Mouse (Mus musculus) cerebellum, adult 8-10 months (tissue): Measurements from ENCODE around the gene Cers1.

Experiments used
- DNase-seq: peaks from one replicate; pipeline ENCODE4 v3.0.0; 2022

The Cers1 gene

DNA sequence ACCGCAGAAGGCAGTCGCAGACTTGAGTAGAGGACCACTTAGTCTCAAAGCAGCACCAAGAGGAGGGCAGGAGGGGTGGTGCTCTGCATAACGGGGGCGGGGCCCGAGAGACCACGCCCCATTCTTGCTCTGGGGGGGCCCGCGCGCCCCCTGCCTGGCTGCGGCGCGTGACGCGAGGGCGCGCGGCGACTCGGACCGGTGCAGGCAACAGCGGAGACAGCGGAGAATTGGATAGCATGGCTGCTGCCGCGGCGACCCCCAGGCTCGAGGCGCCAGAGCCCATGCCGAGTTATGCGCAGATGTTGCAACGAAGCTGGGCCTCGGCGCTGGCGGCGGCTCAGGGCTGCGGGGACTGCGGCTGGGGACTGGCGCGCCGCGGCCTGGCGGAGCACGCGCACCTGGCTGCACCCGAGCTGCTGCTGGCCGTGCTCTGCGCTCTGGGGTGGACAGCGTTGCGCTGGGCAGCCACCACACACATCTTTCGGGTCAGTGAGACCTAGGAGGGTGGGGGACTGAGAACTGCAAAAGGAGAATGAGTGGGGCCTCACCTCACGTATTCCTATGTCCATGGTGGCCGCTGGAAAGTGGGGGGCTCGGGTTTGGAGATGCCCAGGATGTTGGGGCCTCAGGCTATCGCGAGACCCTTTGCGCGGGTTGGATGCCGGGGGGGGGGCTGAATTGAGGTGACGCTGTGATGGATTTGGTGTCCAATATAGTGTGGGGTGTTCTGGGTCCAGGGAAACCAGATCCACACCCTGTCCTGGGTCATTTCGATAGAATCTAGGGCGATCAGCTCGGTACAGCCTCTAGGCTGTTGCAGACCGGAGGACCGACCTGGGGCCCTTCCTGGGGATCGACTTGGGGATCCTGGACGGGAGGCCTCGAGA lies at the start of gene Cers1:
TSS of gene Cers1 (plus strand) at position 152 of the 887 bp plus-strand sequence.
- peak; percentile 78 for DNase-seq

DNA sequence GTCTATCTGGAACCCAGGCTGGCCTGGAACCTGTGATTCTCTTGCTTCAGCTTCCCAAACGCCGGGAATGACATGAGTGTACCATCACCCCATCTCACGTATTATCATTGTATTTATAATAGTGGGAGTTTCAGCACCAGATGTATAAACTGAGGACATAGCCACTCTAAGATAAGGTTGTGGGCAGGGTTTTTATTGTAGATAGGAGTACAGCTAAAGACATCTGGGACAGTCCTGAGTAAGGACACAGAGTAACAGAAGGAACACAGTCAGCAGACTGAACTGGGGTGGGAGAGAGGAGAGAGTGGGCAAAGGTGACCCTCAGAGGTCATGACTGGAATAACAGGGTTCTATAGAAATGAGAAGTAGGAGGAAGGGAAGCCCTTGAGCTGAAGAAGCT lies 47.9 kb upstream of the Cers1 start:
- DNase-seq, result no peak

DNA sequence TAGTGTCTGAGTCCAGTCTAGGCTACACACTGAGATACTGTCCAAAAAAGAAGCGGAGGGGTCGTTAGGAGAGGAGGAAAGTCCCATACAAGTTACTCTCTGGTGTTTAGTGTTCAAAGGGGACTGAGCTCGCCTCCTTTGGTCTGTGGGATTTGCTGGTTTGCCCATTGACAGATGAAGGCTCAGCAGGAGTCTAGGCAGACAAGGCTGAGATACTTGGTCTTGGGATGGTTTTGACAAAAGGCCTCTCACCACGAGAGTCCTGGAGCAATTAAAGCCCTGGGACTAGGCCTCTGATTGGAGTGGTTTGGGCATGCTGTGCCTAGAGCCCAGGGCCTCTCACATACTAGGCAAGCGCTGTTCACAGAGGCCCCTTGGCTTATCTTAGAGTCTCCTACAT lies 47.3 kb upstream of the Cers1 start:
- DNase-seq, result peak; percentile 16

DNA sequence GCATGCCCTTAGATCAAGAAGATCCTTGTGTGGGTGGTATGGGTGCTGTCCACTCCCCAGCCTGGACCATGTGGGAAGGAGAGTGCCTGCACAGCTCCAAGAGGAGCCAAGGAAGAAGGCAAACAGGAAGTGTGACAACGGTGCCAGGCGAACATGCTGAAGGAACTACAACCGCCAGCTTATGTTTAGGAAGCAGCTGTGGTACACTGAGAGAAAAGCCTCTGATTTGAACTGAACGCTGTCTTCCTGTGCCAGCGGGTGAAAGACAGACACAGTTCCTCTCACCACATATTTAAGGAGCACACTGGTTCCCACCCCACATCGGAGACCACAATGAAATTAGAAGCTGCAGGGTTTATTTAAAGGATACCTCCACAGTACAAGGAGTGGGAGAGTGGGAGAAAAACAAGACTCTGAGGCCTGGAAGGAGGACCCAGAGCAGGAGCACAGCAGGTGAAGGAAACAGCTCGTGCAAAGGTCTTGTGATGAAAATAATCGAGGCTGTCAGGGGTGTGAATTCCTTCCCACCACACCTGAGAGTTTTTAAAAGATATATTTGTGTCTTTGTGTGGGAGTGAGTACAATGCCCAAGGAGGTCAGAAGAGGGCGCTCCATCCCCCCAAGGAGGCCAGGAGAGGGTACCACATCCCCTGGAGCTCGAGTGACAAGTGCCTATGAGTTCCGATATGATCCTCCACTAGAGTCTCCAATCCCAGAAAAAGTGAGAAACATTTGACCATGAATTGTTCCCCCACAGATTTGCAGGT lies 46.6 kb upstream of the Cers1 start:
- peak; percentile 24 for DNase-seq

DNA sequence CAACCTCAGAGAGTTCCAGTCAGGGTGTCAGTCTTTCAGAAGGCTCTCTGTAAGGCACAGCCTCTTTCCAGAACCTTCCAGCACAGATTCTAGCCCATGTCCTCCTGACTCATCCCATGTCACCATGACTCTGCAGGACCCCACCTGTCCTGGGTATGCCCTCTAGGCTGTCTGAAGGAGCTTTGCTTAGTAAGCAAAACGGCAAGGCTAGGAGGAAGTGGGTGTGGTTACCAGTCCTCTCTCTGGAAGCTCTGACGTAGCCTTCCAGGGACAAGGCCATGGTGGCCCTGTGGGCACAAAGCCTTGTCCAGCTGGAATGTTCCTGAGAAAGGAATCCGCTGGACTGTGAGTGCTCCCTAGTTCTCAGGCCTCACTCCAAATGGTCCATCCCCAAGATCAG lies 42.6 kb upstream of the Cers1 start:
- DNase-seq, result no peak

DNA sequence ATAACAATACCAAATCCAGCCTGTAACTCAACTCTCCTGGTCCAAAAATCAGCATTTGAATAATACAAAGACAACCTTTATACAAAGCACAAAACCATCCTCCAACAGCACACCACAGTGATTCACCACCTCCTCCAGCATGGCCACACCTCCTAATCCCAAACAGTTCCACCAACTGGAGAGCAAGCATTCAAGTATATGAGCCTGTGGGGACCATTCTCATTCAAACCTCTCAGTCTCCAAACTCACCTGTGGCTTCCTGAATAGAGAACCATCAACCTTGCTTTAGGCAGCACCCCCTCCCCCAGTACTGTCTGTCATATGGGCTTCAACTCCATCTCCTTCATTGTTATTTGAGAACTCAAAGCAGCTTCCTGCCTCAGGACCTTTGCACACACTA lies 41.2 kb upstream of the Cers1 start:
- no peak for DNase-seq

DNA sequence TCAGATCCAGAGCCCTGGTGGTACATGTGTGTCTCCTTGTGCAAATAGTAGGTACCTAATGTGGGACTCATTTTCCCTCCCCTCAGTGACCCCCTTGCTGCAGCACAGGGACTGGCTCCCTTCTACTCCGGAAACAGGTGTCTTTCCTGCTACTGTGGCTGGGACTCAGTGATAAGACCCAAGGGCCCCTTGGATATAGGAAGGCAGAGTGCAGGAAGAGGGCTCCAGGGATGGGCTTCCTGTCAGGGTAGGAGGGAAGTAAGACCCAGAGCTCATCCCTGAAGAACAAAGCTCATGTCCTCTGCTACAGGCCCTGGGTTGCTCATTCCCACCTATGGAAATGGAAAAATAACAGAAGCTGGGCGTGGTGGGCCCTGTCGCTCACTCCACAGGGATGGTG lies 39.1 kb upstream of the Cers1 start:
- no peak for DNase-seq

DNA sequence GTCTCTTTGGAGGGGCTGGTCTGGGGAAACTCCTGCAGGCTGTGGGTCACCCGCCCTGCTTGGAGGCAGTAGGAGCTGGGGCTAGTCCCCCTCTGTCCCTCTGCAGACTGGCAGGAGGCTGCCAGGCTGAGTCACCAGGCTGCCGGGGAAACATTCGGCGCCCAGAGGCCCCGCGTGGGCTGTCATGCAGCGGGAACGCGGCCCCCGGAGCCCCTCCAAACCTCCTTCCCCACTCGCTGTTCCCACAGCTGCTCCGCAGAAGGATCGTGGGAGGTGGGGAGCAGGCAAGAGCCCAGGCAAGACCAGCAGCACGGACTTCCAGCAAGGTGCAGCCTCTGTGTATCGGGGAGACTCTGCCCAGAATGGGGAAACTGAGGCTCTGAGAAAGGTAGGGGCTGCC lies 37.4 kb upstream of the Cers1 start:
- DNase-seq, result no peak

DNA sequence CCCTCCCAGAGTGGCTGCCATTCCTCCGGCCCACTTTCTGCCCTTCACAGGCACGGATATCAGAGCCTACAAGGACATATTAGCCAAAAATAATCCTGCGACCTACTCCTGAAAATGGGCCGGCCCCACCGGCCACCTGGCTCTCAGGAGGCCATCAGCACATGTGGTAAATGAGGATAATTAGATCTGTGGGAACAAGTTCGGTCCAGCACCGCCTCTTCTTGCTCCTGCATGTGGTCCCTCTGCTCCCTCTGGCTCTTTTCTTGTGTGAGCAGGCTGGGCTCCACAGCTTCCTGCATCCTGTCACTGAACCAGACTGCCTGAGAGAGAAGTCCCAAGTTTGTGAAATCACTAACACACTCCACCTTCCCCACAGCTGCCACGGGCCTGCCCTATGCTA lies 36.3 kb upstream of the Cers1 start:
- no peak for DNase-seq

DNA sequence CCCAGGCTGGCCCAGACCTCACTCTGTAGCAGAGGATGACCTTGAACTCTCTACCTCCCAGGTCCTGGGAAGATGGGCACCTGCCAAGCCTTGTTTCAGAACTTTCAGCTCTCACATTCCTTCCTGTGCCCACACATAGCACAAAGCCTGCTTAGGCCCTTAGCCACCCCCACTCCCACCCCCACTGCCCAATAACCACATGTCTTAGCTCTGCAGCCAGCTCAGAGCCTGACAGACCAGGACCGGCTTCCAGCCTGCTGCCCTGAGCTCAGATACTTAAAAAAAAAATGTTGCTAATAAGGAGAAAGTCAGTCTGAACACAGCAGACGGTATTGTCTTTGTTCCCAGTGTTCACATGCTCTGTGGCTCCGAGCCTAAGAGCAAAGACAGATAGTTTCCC lies 34.6 kb upstream of the Cers1 start:
- no peak for DNase-seq

DNA sequence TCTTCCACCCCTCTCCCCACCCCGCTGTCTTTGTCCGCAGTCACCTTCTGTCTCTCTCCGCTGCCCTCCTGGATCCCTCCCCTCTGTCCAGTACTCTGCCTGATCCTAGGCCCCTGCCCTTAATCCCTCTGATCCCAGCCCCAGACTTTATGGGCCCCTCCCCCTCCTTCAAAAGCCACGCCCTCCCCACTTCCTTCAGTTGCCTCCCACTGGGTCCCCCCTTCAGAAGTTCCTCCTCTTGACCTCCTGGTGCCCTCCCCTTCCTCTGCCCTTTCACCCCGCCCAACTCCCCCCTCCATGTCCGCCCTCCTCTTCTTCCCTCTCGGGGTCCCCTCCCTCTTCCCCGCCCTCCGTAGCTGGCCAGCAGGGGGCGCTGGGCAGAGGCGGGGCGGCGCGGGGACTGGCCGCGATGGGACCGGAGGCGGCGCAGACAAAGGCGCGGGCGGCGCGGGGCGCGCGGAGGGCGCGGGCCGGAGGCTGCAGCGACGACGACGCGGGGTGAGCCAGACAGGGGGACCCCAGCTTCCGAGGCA lies 32.9 kb upstream of the Cers1 start, which contains the start of gene Homer3:
TSS of gene Homer3 (plus strand) at position 225 of the 533 bp plus-strand sequence.
- DNase-seq, result peak; percentile 46

DNA sequence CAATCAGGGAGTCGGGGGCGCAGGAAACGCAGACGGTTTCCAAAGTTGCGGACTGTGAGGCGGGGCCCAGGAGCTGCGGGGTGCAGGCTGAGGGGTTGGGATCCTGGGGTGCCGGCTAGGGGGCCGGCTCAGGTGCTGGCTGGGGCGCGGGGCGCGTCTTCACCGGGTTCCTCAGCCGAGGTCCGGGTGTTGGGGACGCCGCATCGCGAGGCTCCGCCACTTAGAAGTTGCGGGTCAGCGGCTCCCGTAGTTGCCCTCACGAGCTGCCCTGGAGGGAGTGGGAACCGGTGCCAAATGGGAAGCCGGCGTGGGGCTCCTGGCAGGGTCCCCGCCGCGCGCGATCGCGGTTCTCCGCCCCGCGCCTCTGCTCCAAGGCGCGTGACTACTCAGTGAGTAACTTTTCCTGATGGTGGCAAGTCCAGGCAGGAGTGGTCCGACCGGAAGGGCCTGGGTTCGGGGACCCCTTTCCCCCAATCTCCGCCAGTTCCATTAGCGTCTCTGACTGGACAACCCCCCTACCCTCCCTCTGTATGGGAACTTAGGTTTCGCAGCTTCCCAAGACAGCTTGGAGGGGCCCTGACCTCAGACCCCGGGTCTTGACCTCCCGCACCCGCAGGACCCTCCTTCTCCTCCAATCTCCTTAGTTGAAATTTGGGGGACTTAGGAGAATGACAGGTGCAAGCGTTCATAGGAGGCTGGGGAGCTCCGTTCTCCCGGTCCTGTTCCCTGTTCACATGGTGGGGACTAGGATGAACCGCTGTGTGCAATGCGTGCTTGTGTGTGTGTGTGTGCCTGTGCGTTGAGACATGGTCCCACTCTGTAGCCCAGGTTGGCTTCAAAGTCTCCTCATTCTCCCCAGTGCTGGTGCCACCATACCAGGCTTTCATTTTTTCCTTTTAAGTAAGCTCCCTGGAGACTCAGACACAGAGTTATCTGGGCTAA lies 32.2 kb upstream of the Cers1 start:
- no peak for DNase-seq

DNA sequence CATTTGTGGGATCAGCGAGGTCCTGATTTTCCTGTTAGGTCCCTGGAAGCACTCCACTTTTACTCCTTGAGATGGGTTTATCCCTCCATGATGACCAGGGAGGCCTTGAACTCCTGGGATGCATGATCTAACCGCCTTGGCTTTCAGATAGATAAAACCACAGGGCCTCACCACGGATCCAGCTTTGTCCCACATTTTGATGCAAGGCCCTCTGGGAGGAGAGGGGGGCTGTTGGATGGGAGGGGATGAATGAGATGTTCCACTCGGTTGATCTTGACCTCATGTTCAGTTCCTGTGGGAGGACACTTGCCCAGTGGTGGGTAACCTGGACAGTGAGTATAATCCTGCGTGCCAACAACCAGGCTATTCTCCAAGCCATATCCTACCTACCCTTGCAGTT lies 31.2 kb upstream of the Cers1 start:
- DNase-seq, result no peak

DNA sequence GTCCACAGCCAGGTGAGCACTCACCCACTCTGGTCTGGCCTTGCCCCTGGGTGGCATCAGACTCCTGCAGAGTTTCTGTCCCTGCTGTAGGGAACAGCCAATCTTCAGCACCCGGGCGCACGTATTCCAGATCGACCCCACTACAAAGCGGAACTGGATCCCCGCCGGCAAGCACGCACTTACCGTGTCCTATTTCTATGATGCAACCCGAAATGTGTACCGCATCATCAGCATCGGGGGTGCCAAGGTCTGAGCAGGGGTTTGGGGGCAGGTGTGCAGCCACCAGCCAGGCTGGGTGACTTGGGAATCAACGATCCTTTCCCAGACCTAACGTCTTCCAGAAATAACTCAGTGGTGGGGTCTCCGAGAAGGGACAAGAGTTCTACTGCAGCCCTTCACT lies 30.3 kb upstream of the Cers1 start:
- DNase-seq, result no peak

DNA sequence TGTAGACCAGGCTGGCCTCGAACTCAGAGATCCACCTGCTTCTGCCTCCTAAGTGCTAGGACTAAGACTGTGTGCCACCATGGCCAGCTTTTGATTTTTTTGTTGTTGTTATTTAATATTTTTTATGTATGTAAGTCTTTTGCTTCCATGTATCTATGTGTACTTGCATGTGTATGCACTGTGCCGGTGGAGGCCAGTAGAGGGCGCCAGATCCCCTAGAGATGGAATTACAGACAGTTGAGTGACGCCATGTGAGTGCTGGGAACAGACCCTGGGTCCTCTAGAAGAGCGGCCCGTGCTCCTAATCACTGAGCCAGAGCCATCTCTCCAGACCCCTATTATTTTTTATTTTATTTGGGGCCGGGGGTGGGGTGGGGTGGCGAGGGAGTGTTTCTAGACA lies 28.8 kb upstream of the Cers1 start:
- no peak for DNase-seq

DNA sequence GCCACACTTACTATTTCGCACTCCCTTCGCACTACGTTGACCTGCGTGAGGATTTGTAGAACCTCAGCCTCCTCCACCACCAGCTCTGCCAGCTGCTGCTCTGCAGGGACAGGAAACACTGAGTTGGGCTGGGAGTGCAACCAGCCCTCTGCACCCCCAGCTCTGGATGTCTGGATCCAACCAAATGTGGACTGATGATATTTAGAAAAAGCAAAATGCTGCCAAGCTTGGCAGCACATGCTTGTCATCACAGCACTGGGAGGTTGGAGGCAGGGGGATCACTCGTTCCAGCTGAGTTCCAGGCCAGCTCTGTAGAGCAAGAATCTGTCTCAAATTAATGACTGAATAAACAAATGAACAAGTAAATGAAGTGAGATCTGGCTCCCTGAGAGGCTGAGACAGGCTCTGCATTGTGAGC lies 21.6 kb upstream of the Cers1 start:
- no peak for DNase-seq

DNA sequence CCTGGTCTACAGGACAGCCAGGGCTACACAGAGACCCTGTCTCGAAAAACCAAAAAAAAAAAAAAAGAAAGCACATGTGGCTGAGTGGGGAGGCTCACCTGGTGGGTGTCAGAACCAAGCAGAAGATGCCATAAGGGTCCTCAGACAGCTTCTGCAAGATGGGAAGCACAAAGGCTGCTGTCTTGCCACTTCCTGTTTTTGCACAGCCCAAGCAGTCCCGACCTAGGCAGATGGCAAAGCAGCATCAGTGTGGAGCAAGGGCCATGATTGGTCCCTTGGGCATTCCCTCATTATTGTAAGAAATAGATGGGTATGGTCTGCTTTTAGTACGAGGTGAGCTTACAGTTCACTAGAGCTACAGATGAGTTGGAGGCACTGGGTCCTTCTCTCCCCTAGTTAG lies 14.7 kb upstream of the Cers1 start:
- DNase-seq, result no peak

DNA sequence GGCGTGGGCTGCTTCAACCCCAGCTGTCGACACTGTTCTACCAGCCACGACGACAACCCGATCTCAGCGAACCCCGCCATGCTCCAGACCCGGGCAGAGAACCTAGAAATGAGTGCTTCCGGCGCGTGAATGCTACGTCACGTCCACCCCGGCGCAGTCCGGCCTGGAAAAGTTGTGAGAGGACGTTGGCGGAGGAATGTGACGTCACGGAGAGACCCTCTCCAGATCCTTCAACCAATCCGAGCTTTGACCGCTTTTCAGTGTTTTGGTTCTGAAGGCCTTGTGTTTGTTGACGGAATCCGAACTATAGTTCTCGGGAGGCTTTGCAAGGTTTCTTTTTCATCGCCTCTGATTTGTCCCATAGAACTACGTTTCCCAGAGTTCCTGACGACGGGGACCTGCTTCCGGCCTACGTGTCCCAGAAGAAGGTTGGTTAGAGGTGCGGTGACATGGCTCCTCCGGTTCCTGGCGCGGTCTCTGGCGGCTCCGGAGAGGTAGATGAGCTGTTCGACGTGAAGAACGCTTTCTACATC lies 13.2 kb upstream of the Cers1 start, which contains the start of the genes Ddx49 and Cope:
TSS of gene Ddx49 (minus strand) at position 132 of the 533 bp plus-strand sequence.
TSS of gene Cope (plus strand) at position 161 of the 533 bp plus-strand sequence.
- DNase-seq, result peak; percentile 94

DNA sequence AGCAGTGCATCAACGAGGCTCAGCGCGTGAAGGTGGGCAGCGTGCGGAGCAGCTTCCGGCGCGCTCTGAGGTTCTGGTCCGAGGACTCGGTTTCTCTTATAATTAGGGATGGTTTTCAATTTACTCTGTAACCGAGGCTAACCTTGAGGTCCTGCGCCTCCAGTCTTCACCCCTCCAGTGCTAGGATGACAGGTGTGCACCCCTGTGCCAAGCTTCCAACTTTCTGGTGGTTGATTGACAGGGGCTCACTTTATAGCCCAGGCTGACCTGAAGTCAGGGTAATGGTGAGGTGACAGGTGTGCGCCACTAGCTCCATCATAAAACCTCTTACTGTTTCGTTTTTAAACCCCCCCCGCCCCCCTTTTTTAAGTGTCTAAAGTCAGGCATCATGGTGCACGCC lies 12.7 kb upstream of the Cers1 start:
- DNase-seq, result no peak

DNA sequence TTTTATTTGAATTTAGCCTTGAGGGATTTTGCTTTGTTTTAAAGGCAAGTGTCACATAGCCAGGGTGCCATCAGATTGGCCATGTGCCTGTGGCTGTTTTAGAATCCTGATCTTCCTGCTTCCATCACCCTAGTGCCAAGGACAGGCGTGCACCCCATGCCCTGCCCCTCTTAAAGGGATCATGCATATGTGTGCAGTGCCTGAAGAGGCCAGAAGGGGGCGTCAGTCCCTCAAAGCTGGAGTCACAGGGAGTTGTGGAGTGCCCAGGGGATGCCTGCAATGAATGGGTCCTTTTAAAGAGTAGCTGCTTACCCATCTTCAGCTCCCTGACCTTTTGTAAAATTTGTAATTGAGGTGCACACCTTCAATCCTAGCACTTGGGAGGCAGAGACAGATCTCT lies 6.3 kb upstream of the Cers1 start:
- DNase-seq, result no peak

DNA sequence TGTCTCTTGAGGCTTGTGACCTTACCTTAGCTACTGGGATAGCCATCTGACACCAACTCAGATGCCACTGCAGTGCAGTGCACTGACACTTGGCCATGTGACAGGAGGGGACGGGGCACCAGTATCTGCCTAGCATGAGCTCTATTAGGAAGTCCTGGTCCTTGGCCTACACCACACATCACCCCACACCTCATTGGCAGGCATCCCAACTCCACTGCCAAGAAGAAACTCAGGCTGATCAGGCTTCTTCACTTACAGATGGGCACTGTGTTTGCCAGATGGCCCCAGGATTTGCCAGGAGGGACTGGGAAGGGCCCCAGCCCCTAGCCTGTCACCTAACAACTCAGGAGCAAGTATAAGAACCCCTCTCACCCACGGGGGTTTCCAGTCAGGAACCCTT lies 2.2 kb upstream of the Cers1 start:
- DNase-seq, result no peak
